Mouse (Mus musculus): ENCODE data around the gene Havcr2. TPM values are rescaled to one million over a fixed set of nuclear protein-coding genes. Genes with fewer than 3 reads are reported as not detected.

The Havcr2 gene
- polyA plus RNA-seq, 1 experiment from 2014 or later, result 0.06 TPM

DNA sequence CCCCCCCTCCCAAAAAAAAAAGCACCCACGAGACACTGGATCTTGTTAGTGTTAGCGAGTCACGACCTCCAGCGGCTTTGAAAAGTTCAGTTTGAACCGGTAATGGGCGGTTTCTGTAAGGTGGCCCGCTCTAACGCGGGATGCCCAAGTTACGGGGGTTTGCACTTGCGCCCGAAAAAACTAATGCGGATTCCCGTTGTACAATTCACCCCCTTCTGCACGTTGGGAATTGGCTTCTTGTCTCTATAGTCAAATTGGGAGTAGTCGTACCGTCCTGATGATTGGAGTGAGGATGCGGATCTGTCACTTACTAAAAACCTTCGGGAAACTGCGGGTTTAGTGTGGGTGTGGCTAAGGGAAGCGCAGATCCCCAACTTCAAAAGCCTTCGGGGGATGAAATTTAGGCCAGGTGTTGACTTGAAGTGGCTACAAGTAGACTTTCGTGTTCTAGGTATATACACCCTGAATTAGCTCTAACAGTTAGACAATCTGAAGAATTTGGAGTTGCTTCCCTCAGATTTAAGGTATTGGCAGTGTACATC is 17.2 kb upstream of the Havcr2 start:
- peaks cover 24% of the 10 kb centered on the region for H3K36me3 ChIP-seq
- WGBS, result 2% methylated on average over 23 of the region's 23 CpGs

GRCm38 (mm10) chr11:46439005-46439543 is 15.7 kb upstream of the Havcr2 start:
- Histone ChIP-seq H3K36me3 (peaks cover 30% of the 10 kb centered on the region), H3K27ac (no peak overlapping the region), H3K27me3 (ENCODE audit: insufficient read depth, poor library complexity, severe bottlenecking) (no peaks in the 10 kb centered on the region), H3K4me1 (no peaks in the 10 kb centered on the region), H3K9me3 (no peaks in the 10 kb centered on the region), H3K4me3 (no peak overlapping the region)
- no peak for DNase-seq (ENCODE audit: low spot score)
- 90% methylated on average over 5 of the region's 5 CpGs for WGBS

More for the DNA sequence above, 17.2 kb upstream of the Havcr2 start:
- H3K4me3 ChIP-seq, result peak overlapping the region; percentile 98
- peak; percentile 78 for DNase-seq (ENCODE audit: low spot score)
- H3K4me1 ChIP-seq, result no peaks in the 10 kb centered on the region
- peak overlapping the region; percentile 99 for H3K27ac ChIP-seq
- H3K9me3 ChIP-seq, result no peaks in the 10 kb centered on the region
- no peaks in the 10 kb centered on the region for H3K27me3 ChIP-seq (ENCODE audit: insufficient read depth, poor library complexity, severe bottlenecking)

DNA sequence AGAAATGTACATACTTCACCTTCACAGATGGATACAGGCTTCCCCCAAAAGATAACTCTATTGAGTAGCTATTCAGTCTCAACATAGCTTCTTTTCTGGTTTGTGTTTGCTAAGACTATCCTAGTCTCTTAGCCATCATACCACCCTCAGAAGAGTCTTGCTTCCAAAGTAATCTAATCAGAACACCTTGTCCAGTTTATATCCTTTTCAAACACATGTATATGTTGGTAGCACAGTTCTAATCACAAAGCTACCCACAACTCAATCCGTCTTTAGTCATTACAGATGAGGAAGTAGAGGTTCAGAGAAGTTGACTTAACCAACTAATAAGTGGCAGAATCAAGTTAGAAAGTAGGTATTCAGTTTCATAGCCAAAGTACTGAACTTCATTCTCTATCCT is 13.0 kb upstream of the Havcr2 start:
- Histone ChIP-seq H3K27ac (no peak overlapping the region), H3K4me1 (no peaks in the 10 kb centered on the region), H3K4me3 (no peak overlapping the region), H3K27me3 (ENCODE audit: insufficient read depth, poor library complexity, severe bottlenecking) (no peaks in the 10 kb centered on the region), H3K9me3 (no peaks in the 10 kb centered on the region), H3K36me3 (peaks cover 30% of the 10 kb centered on the region)
- DNase-seq (ENCODE audit: low spot score), result no peak
- 89% methylated on average over 1 of the region's 1 CpGs for WGBS

GRCm38 (mm10) chr11:46443152-46443551 is 11.6 kb upstream of the Havcr2 start:
- DNase-seq (ENCODE audit: low spot score), result no peak
- peaks cover 30% of the 10 kb centered on the region for H3K36me3 ChIP-seq
- H3K9me3 ChIP-seq, result no peaks in the 10 kb centered on the region
- no peaks in the 10 kb centered on the region for H3K27me3 ChIP-seq (ENCODE audit: insufficient read depth, poor library complexity, severe bottlenecking)
- no peaks in the 10 kb centered on the region for H3K4me1 ChIP-seq
- WGBS, result 91% methylated on average over 1 of the region's 1 CpGs
- H3K27ac ChIP-seq, result no peak overlapping the region
- H3K4me3 ChIP-seq, result no peak overlapping the region

DNA sequence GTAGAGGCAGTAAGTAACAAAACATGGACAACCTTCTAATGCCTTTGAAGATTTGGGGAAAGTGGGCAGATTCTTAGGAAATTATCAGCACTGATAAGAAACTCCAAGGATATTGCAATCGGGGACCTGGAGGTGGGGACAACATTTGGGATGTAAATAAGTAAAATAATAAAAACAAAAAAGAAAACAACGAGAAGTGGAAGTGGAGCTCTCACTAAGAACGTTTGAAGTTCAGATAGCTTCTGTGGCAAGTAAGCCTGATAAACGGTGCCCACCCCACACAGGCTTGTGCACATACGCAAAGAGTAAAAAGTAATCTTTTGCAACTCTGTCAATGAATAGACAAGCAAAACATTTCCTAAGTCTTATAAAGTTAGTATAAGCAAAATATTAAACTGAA is 10.8 kb upstream of the Havcr2 start:
- H3K27ac ChIP-seq, result no peak overlapping the region
- H3K9me3 ChIP-seq, result no peaks in the 10 kb centered on the region
- no peaks in the 10 kb centered on the region for H3K4me1 ChIP-seq
- WGBS, result 83% methylated on average over 5 of the region's 5 CpGs
- no peaks in the 10 kb centered on the region for H3K27me3 ChIP-seq (ENCODE audit: insufficient read depth, poor library complexity, severe bottlenecking)
- no peak overlapping the region for H3K4me3 ChIP-seq
- H3K36me3 ChIP-seq, result peaks cover 30% of the 10 kb centered on the region
- no peak for DNase-seq (ENCODE audit: low spot score)

- 89% methylated on average over 6 of the region's 6 CpGs for WGBS
- no peak overlapping the region for H3K4me3 ChIP-seq
Observed at GRCm38 (mm10) chr11:46446150-46446549, 8.6 kb upstream of the Havcr2 start.

DNA sequence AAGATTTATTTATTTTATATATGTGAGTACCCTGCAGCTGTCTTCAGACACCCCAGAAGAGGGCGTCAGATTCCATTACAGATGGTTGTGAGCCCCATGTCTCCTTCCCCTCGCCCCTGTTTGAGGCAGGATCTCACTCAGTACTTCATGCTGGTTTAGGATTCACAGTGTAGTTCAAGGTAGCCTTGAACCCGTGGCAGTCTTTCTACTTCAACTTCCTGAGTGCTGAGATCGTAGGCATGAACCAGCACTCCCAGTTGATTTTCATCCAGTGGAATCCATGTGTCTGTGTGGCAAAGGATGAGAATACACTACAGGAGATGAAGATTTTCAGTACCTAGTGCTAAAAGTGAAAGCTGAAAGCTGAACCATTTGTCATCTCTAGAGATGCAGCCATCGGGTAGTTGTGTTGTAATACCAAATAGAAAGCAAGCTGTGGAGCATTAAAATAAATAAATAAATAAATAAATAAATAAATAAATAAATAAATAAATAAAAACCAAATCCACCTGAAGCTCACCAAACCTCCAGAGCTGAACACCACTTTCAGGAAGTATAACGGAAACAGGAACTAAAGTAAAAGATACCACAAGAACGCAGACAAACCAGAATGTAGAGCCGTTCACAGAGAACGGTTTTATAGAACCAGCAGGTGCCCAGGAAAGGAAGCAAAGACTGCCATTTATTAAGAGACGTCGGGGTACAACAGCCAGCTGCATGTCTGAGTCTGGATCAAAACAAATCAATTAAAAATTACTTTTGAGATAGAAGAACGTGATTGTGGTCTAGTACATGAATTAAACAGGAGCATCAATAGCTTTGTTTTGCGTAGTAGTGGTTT is 6.9 kb upstream of the Havcr2 start:
- no peak for DNase-seq (ENCODE audit: low spot score)
- H3K27ac ChIP-seq, result no peak overlapping the region
- H3K27me3 ChIP-seq (ENCODE audit: insufficient read depth, poor library complexity, severe bottlenecking), result no peaks in the 10 kb centered on the region
- 76% methylated on average over 13 of the region's 13 CpGs for WGBS
- peaks cover 5% of the 10 kb centered on the region; the same call in 1 of the 2 replicates for H3K36me3 ChIP-seq
- no peaks in the 10 kb centered on the region for H3K4me1 ChIP-seq
- H3K9me3 ChIP-seq, result no peaks in the 10 kb centered on the region
- H3K4me3 ChIP-seq, result no peak overlapping the region

More at GRCm38 (mm10) chr11:46446150-46446549, 8.6 kb upstream of the Havcr2 start:
- H3K9me3 ChIP-seq, result no peaks in the 10 kb centered on the region
- no peaks in the 10 kb centered on the region for H3K4me1 ChIP-seq
- H3K27ac ChIP-seq, result no peak overlapping the region
- H3K27me3 ChIP-seq (ENCODE audit: insufficient read depth, poor library complexity, severe bottlenecking), result no peaks in the 10 kb centered on the region
- no peak for DNase-seq (ENCODE audit: low spot score)
- H3K36me3 ChIP-seq, result peaks cover 16% of the 10 kb centered on the region

DNA sequence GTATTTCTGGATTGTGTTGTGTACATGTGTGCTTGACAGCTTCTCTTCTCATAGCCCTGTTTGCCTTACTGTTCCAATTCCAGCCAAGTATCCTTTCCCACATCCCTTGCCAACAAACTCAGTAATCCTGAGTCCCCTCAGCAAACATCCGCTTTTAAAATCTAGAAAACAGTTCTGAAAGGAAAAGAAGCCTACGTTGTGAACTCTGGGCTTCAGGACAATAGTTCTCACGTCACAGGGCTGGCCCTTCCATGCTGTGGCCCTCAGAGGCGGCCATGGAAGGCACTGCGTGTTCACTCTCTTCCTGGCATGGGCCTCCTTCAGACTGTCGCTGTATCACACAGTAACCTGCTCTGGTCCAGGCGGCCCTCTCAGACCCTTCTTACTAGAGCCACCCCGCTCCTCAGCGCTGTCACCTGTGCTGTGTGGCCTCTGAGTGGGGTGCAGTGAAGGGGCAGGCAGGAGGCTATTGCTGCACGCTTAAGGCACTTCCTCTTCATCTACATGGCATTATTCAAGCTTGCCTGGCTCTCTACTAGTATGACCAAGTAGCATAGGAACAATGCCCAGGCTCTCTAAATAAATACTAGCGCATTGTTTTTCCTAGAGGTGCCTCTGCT is 5.2 kb upstream of the Havcr2 start:
- Histone ChIP-seq H3K36me3 (no peaks in the 10 kb centered on the region), H3K27ac (no peak overlapping the region), H3K9me3 (no peaks in the 10 kb centered on the region), H3K4me3 (no peak overlapping the region), H3K27me3 (ENCODE audit: insufficient read depth, poor library complexity, severe bottlenecking) (no peaks in the 10 kb centered on the region), H3K4me1 (no peaks in the 10 kb centered on the region)
- 81% methylated on average over 11 of the region's 11 CpGs for WGBS
- DNase-seq (ENCODE audit: low spot score), result no peak

DNA sequence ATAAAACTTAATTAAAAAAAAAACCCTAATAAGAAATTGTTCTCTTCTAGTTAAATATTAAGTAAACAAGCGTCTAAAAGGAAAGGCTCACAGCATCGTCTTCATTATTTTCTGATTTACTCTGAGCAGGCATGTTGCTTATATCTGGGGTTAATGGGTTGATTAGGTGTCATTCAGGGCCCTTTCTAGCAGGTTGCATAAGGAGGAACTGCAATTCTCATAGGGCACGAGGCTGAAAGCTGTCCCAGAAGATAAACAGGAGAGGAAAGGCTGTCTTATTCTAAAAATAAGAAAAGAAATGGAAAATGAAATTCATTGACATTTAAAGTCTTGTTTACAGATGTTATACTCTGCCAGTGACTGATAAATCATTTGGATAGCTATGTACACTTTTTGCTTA is 5.2 kb downstream of the Havcr2 start:
- Histone ChIP-seq H3K4me1 (no peaks in the 10 kb centered on the region), H3K27me3 (ENCODE audit: insufficient read depth, poor library complexity, severe bottlenecking) (no peaks in the 10 kb centered on the region), H3K36me3 (no peaks in the 10 kb centered on the region), H3K27ac (no peak overlapping the region), H3K4me3 (no peak overlapping the region), H3K9me3 (no peaks in the 10 kb centered on the region)
- WGBS, result 79% methylated on average over 3 of the region's 3 CpGs
- DNase-seq (ENCODE audit: low spot score), result no peak

GRCm38 (mm10) chr11:46461362-46461761 is 6.6 kb downstream of the Havcr2 start:
- 79% methylated on average over 5 of the region's 5 CpGs for WGBS
- Histone ChIP-seq H3K27me3 (ENCODE audit: insufficient read depth, poor library complexity, severe bottlenecking) (no peaks in the 10 kb centered on the region), H3K9me3 (no peaks in the 10 kb centered on the region), H3K4me1 (no peaks in the 10 kb centered on the region), H3K36me3 (no peaks in the 10 kb centered on the region), H3K4me3 (no peak overlapping the region), H3K27ac (no peak overlapping the region)
- no peak for DNase-seq (ENCODE audit: low spot score)

DNA sequence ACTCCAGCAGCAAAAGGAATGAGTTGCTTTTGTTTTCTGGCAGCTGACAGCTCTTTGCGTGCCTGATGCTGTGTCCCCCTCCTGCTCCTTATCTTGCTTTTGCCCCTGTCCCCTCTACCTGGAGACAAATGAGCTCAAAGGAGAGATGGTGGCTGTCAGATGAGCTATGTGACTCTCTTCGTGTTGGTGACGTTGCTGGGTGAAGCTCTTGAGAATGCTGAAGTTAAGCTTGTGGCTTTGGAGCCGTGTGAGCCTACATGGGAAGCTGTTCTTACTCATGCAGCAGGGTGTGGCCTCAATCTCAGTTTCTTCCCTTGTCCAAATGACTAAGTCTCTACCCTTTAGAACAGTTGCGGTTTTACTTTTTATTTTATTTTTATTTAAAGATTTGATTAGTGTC is 7.2 kb downstream of the Havcr2 start:
- WGBS, result 50% methylated on average over 5 of the region's 5 CpGs
- no peak for DNase-seq (ENCODE audit: low spot score)
- Histone ChIP-seq H3K4me3 (no peak overlapping the region), H3K9me3 (no peaks in the 10 kb centered on the region), H3K27ac (no peak overlapping the region), H3K36me3 (no peaks in the 10 kb centered on the region), H3K4me1 (no peaks in the 10 kb centered on the region), H3K27me3 (ENCODE audit: insufficient read depth, poor library complexity, severe bottlenecking) (no peaks in the 10 kb centered on the region)

DNA sequence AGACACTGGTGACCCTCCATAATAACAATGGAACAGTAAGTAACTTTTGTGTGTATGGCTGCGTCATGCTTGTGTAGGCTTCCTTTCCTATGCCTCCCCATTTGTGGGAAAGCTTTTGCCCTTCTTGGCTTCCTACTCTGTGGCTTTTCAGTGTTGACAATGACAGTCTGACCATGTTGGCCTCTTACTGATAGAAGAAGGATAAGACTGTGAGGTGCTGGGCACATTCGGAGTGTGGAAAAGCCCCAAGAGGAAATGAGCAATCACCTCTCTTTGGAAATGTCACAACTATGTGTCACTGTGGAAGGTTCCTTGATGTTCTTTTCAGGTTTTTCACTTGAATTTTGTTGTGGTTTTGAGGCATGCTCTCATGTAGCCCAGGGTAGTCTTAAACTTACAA is 12.1 kb downstream of the Havcr2 start:
- H3K4me3 ChIP-seq, result no peak overlapping the region

DNA sequence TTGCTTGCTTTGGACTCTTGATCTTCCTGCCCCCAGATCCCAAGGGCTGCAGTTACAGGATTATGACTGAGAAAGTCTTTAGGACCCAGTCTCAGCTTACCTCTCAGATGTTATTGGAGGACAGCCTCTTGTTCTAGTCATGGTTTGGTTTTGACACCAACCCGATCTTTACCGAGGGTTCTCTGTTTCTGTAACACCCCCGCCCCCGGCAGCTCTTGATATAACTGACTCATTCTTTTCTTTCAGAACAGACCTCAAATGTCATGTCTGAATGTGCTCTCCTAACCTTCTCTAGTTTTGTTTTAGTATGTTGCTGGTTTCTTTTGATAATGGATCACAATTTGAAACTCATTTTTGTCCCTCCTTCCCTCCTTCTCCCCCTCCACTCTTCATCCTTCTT is 19.5 kb downstream of the Havcr2 start:
- WGBS, result 86% methylated on average over 4 of the region's 4 CpGs
- no peaks in the 10 kb centered on the region for H3K27me3 ChIP-seq (ENCODE audit: insufficient read depth, poor library complexity, severe bottlenecking)
- no peak for DNase-seq (ENCODE audit: low spot score)
- H3K4me1 ChIP-seq, result no peaks in the 10 kb centered on the region
- H3K9me3 ChIP-seq, result no peaks in the 10 kb centered on the region
- H3K36me3 ChIP-seq, result no peaks in the 10 kb centered on the region
- no peak overlapping the region for H3K27ac ChIP-seq
- H3K4me3 ChIP-seq, result no peak overlapping the region

More for the DNA sequence above, 12.1 kb downstream of the Havcr2 start:
- Histone ChIP-seq H3K27ac (no peak overlapping the region), H3K4me1 (no peaks in the 10 kb centered on the region), H3K27me3 (ENCODE audit: insufficient read depth, poor library complexity, severe bottlenecking) (no peaks in the 10 kb centered on the region), H3K36me3 (no peaks in the 10 kb centered on the region), H3K9me3 (no peaks in the 10 kb centered on the region)
- WGBS, result 84% methylated on average over 2 of the region's 2 CpGs
- no peak for DNase-seq (ENCODE audit: low spot score)
